Mouse (Mus musculus) C2C12 (cell line): ENCODE results near the gene Itpr3. TPM values are rescaled to one million over a fixed set of nuclear protein-coding genes. Genes with fewer than 3 reads are reported as not detected.

Source experiments
- H3K27me3 ChIP-seq: one replicate; pipeline ENCODE4 v1.6.1; 2011; ENCODE audit not compliant: control insufficient read depth, insufficient read depth, insufficient read length
- H3K36me3 ChIP-seq: one replicate; pipeline ENCODE4 v1.6.1; 2011; ENCODE audit not compliant: control insufficient read depth, insufficient read depth
- H3K4me3 ChIP-seq: one replicate; pipeline ENCODE4 v1.5.1; 2011; ENCODE audit warnings: mild to moderate bottlenecking, control low read depth; ENCODE audit not compliant: poor library complexity, insufficient read depth, severe bottlenecking
- H3K79me2 ChIP-seq: one replicate; pipeline ENCODE4 v1.6.1; 2011; ENCODE audit not compliant: control insufficient read depth, insufficient read depth
- H3K79me3 ChIP-seq: one replicate; pipeline ENCODE4 v1.6.1; 2011; ENCODE audit warnings: low read depth, control low read depth
- H3ac ChIP-seq: one replicate; pipeline ENCODE3; 2011; ENCODE audit warnings: low read depth; ENCODE audit not compliant: control insufficient read depth, insufficient read length
- CEBPB ChIP-seq: IDR thresholded peaks from one replicate; pipeline ENCODE4 v1.6.1; 2011; ENCODE audit warnings: low read depth, mild to moderate bottlenecking, control low read depth, moderate library complexity
- CTCF ChIP-seq: IDR thresholded peaks from one replicate; pipeline ENCODE4 v1.5.1; 2011; ENCODE audit not compliant: control insufficient read depth, insufficient read depth, insufficient read length
- FOSL1 ChIP-seq: IDR thresholded peaks from one replicate; pipeline ENCODE4 v1.8.0; 2011; ENCODE audit warnings: mild to moderate bottlenecking, low read length; ENCODE audit not compliant: poor library complexity, insufficient read depth, severe bottlenecking
- MAX ChIP-seq: IDR thresholded peaks from one replicate; pipeline ENCODE4 v1.6.1; 2011; ENCODE audit warnings: mild to moderate bottlenecking, control low read depth
- MYOD1 ChIP-seq: IDR thresholded peaks from one replicate; pipeline ENCODE4 v1.6.1; 2011; ENCODE audit warnings: low read depth; ENCODE audit not compliant: control insufficient read depth, insufficient read length
- MYOG ChIP-seq: IDR thresholded peaks from one replicate; pipeline ENCODE4 v1.6.1; 2011; ENCODE audit not compliant: control insufficient read depth, insufficient read length; ENCODE audit errors: extremely low read depth
- USF1 ChIP-seq: IDR thresholded peaks from one replicate; pipeline ENCODE4 v1.6.1; 2011; ENCODE audit warnings: low read depth, mild to moderate bottlenecking, control low read depth, moderate library complexity
- polyA plus RNA-seq: library from polyadenylated mRNA; unstranded; fragments of >200 nt; fragmentation: generic; extraction: Trizol; gene quantifications from one replicate; pipeline ENCODE4 v1.2.1, GENCODE M21; 2012; ENCODE audit warnings: missing spikeins

Itpr3 gene
- polyA plus RNA-seq, 1 experiment = 20.0 TPM

- no peaks in the 10 kb centered on the region for H3K27me3 ChIP-seq
- H3K36me3 ChIP-seq = no peaks in the 10 kb centered on the region
- H3ac ChIP-seq = peak overlapping the region; percentile 43
- H3K79me3 ChIP-seq = no peaks in the 10 kb centered on the region
- H3K4me3 ChIP-seq = no peak overlapping the region
- H3K79me2 ChIP-seq = no peaks in the 10 kb centered on the region
- TF ChIP-seq MYOG = no peak
- peak; percentile 66 for TF ChIP-seq USF1
Observed at GRCm38 (mm10) chr17:27152976-27153723, 96.0 kb downstream of the Itpr3 start.

GRCm38 (mm10) chr17:27153773-27154193, 96.7 kb downstream of the Itpr3 start:
- Histone ChIP-seq H3ac (peak overlapping the region; percentile 43), H3K79me2 (no peaks in the 10 kb centered on the region), H3K27me3 (no peaks in the 10 kb centered on the region), H3K4me3 (no peak overlapping the region), H3K36me3 (no peaks in the 10 kb centered on the region), H3K79me3 (no peaks in the 10 kb centered on the region)
- TF ChIP-seq USF1 (no peak), MYOG (no peak), FOSL1 (no peak), CEBPB (no peak), MYOD1 (no peak), CTCF (no peak), MAX (no peak)

- TF ChIP-seq USF1 (no peak), MAX (no peak), MYOD1 (peak; percentile 32), CEBPB (no peak), MYOG (no peak), FOSL1 (no peak), CTCF (no peak)
- H3K79me3 ChIP-seq = no peaks in the 10 kb centered on the region
- H3K36me3 ChIP-seq = no peaks in the 10 kb centered on the region
- no peak overlapping the region for H3K4me3 ChIP-seq
- H3K79me2 ChIP-seq = no peaks in the 10 kb centered on the region
- no peaks in the 10 kb centered on the region for H3K27me3 ChIP-seq
- peak overlapping the region; percentile 9 for H3ac ChIP-seq
Observed at GRCm38 (mm10) chr17:27154256-27154655, 97.2 kb downstream of the Itpr3 start.

- TF ChIP-seq MYOD1 (no peak), CEBPB (no peak), FOSL1 (no peak), CTCF (no peak), MYOG (no peak), MAX (no peak), USF1 (no peak)
- Histone ChIP-seq H3ac (no peak overlapping the region), H3K27me3 (no peaks in the 10 kb centered on the region), H3K4me3 (no peak overlapping the region), H3K79me3 (no peaks in the 10 kb centered on the region), H3K79me2 (no peaks in the 10 kb centered on the region), H3K36me3 (no peaks in the 10 kb centered on the region)
Observed at GRCm38 (mm10) chr17:27154881-27155280, 97.8 kb downstream of the Itpr3 start.

GRCm38 (mm10) chr17:27155752-27156151, 98.6 kb downstream of the Itpr3 start:
- no peaks in the 10 kb centered on the region for H3K79me3 ChIP-seq
- H3K36me3 ChIP-seq = no peaks in the 10 kb centered on the region
- H3K27me3 ChIP-seq = no peaks in the 10 kb centered on the region
- no peak overlapping the region for H3ac ChIP-seq
- no peak overlapping the region for H3K4me3 ChIP-seq
- TF ChIP-seq FOSL1 (no peak), USF1 (no peak), MYOG (no peak), MYOD1 (no peak), CEBPB (no peak), CTCF (no peak), MAX (no peak)
- no peaks in the 10 kb centered on the region for H3K79me2 ChIP-seq

- Histone ChIP-seq H3K27me3 (no peaks in the 10 kb centered on the region), H3K36me3 (no peaks in the 10 kb centered on the region), H3K4me3 (no peak overlapping the region)
Observed at GRCm38 (mm10) chr17:27158439-27158838, 101.3 kb downstream of the Itpr3 start.

More at GRCm38 (mm10) chr17:27158439-27158838, 101.3 kb downstream of the Itpr3 start:
- Histone ChIP-seq H3K79me2 (no peaks in the 10 kb centered on the region), H3ac (no peak overlapping the region), H3K79me3 (no peaks in the 10 kb centered on the region)
- TF ChIP-seq USF1 (no peak), FOSL1 (no peak), MYOG (no peak), MYOD1 (no peak), MAX (no peak), CEBPB (no peak), CTCF (no peak)
